ENCODE assay signal across 14 mouse cellular contexts in the genomic region with DNA sequence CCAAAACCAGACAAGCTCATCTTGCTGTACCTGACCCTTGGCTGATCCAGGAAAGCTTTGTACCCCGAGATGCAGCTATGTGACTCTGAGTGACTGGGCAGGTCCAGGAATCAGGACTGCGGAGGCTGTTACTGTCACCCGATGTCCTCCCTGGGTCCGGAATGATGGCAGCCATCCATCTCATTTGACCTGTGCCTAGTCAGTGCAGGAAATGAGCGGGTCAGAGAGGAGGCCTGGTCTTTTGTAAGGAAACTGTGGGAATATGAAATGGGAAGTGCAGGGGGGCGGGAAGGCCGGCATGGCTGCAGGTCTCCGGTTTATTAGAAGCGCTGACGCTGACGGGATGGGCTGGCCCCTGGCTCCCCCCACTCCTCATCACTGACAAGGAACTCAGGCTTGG. TPM values are rescaled to one million over a fixed set of nuclear protein-coding genes. Genes with fewer than 3 reads are reported as not detected.
DNase-seq lines count a peak whose midpoint lies in the region; ATAC-seq and TF ChIP-seq lines count a peak whose summit lies in the region.
"Had no signal": no experiment of that assay in that cellular context is flagged by ENCODE, and none has a peak within 500 bp of the region (broad histone marks: within the 10 kb centered on the region; RNA-seq: fewer than 3 reads in every experiment).

No protein-coding gene starts in this region.

- no peaks in the 10 kb centered on the region for H3K36me3 ChIP-seq in ES-E14 (ENCODE audit: control insufficient read depth, insufficient read depth, low read length, poor library complexity, severe bottlenecking)
- no peaks in the 10 kb centered on the region for H3K36me3 ChIP-seq in hindbrain, embryonic 12.5 days
- H3K36me3 ChIP-seq: embryonic facial prominence, embryonic 13.5 days had no signal

- 0 out of 2 replicates have a peak overlapping the region, but pooled peaks have one; percentile 5 for H3K9ac ChIP-seq in ES-E14 (ENCODE audit: insufficient read depth, low read depth, low read length, poor library complexity, severe bottlenecking)
- H3K9ac ChIP-seq in hindbrain, embryonic 12.5 days = no peak overlapping the region
- H3K9ac ChIP-seq: embryonic facial prominence, embryonic 13.5 days had no signal

- no peaks in the 10 kb centered on the region for H3K9me3 ChIP-seq in ES-E14 (ENCODE audit: control insufficient read depth, insufficient read depth, low read depth, low read length)
- H3K9me3 ChIP-seq in hindbrain, embryonic 12.5 days (replicated peaks) = no peaks in the 10 kb centered on the region
- H3K9me3 ChIP-seq: embryonic facial prominence, embryonic 13.5 days; megakaryocyte, embryonic 14.5 days had no signal

- H3K4me2 ChIP-seq in hindbrain, embryonic 12.5 days (replicated peaks) = no peak overlapping the region
- H3K4me2 ChIP-seq: embryonic facial prominence, embryonic 13.5 days had no signal

- H3K27me3 ChIP-seq in hindbrain, embryonic 12.5 days = no peaks in the 10 kb centered on the region
- H3K27me3 ChIP-seq: embryonic facial prominence, embryonic 13.5 days; megakaryocyte, embryonic 14.5 days had no signal

- no peak overlapping the region for H3K27ac ChIP-seq in ES-E14 (ENCODE audit: insufficient read depth, low read depth, low read length, poor library complexity, severe bottlenecking)
- no peak overlapping the region for H3K27ac ChIP-seq in hindbrain, embryonic 12.5 days
- H3K27ac ChIP-seq: embryonic facial prominence, embryonic 13.5 days had no signal

- DNase-seq in adrenal gland, adult 8-10 months = peak; percentile 27
- DNase-seq in adrenal gland, postnatal 4 days (ENCODE audit: low spot score in 2 of 2) = no peak
- peak; percentile 20 for DNase-seq in kidney, adult 18-20 months
- no peak for DNase-seq in kidney, adult 8-10 months
- DNase-seq in ES-E14 (ENCODE audit: low read depth, low spot score) = no peak
- peak; percentile 65 for DNase-seq in kidney, postnatal 14 days
- DNase-seq in embryo, embryonic 9.5 days (ENCODE audit: extremely low spot score) = no peak
- DNase-seq: cerebellum, adult 11 months; layer of hippocampus, adult 9-11 months; thymus, postnatal 36 days had no signal

- H3K4me1 ChIP-seq in ES-E14 (ENCODE audit: control insufficient read depth in 2 of 2, insufficient read depth in 2 of 2, low read length in 2 of 2, poor library complexity in 1 of 2) = peaks cover 5 to 10% of the 10 kb centered on the region in 2 experiments; a peak in 2 of 4 replicates
- peaks cover 24% of the 10 kb centered on the region for H3K4me1 ChIP-seq in hindbrain, embryonic 12.5 days

- WGBS in hindbrain, embryonic 12.5 days = 67% methylated on average over 11 of the region's 11 CpGs

- in situ Hi-C loops in ES-E14 (cut with MboI; ENCODE audit: low sequenced_read_pairs in 2 of 2, unreplicated experiment in 2 of 2) = no loop called here

- no peak for ATAC-seq in hindbrain, embryonic 12.5 days (ENCODE audit: low FRiP score)
- ATAC-seq: forebrain, embryonic 16.5 days had no signal

- H3K4me3 ChIP-seq in ES-E14 (ENCODE audit: insufficient read depth in 1 of 2, low read depth in 1 of 2, low read length in 2 of 2, poor library complexity in 1 of 2, severe bottlenecking in 1 of 2) = 0 out of 4 replicates have a peak overlapping the region, but pooled peaks of 1 of the 2 experiments have one; percentile 13
- H3K4me3 ChIP-seq in hindbrain, embryonic 12.5 days = no peak overlapping the region
- H3K4me3 ChIP-seq: embryonic facial prominence, embryonic 13.5 days; megakaryocyte, embryonic 14.5 days had no signal

TF ChIP-seq in ES-E14, 5 proteins besides CTCF, POLR2A, EP300 and RAD21:
- TF ChIP-seq ZNF384 (IDR thresholded peaks at IDR 0.05; ENCODE audit: low read depth, low read length) = no peak
- no peak for TF ChIP-seq ZC3H11A (IDR thresholded peaks at IDR 0.05; ENCODE audit: borderline replicate concordance, low read depth, low read length)
- TF ChIP-seq CHD2 (IDR thresholded peaks at IDR 0.05; ENCODE audit: low read depth, low read length) = no peak
- no peak for TF ChIP-seq MAFK (IDR thresholded peaks at IDR 0.05; ENCODE audit: insufficient read depth, low read depth, low read length)
- TF ChIP-seq HCFC1 (IDR thresholded peaks at IDR 0.05; ENCODE audit: borderline replicate concordance, insufficient read depth, low read length) = no peak

RNA-seq across cellular contexts. Expression of a gene that starts 45.4 kb away (rescaled TPM):
- 100 to 1,000 TPM; 268 to 287 (median 284) TPM for total RNA-seq in adrenal gland, adult 8-10 months (2022)
- 100 to 1,000 TPM; 191 to 207 TPM for total RNA-seq in adrenal gland, postnatal 4 days (2021)
- total RNA-seq in ES-E14 (2012; rRNA removed) = 140 and 241 TPM in 2 replicates
- polyA plus RNA-seq in hindbrain, embryonic 12.5 days (2016; fragmentation: Nextera tagmentation; extraction: Ambion mirVana) = 891 and 928 TPM in 2 replicates

Comparison
In these comparisons a context has a peak if more than half of its experiments do, and no peak if none do; other contexts are left out.
1. DNase-seq: peak in adrenal gland, adult 8-10 months (single experiment), kidney, adult 18-20 months (single experiment) and kidney, postnatal 14 days (single experiment); none in adrenal gland, postnatal 4 days (0 of 2), kidney, adult 8-10 months (0 of 2), ES-E14 (single experiment) and embryo, embryonic 9.5 days (single experiment).